Mouse (Mus musculus): ENCODE data around the gene Spg7. TPM values are rescaled to one million over a fixed set of nuclear protein-coding genes. Genes with fewer than 3 reads are reported as not detected.

Spg7 gene
- total and polyA plus RNA-seq, 3 experiments: 20.8 to 35.2 (median 26.1) TPM

DNA sequence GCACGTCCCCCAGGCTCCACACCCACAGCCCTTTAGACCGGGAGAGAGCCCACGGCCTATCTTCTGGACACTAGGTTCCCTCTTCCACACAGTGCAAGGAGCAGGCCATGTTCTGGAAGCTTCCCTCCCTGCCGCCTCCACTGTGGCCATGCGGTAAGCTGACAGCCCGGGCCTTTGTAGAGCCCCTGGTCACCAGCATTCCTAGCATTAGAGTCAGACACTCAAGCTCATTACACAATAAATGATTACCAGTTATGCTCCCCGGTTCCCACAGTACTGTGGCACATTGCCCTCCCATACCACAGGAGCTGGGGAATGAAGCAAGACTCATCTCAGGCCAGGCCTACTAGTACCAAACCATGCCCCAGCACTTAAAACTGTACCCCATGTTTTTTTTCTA, 14.3 kb upstream of the Spg7 start:
- H3K9ac ChIP-seq (ENCODE audit: insufficient read depth, low read depth): no peak overlapping the region
- peaks cover 12 to 32% of the 10 kb centered on the region in 2 experiments for H3K4me1 ChIP-seq (ENCODE audit: control insufficient read depth in 1 of 2, insufficient read depth in 2 of 2)
- dilution Hi-C loops (cut with MboI; ENCODE audit: extremely low pct_ligation_motif_present, extremely low pct_unique_long_range_greater_than_20kb, low sequenced_read_pairs) (no loop called here), in situ Hi-C loops (cut with MboI; ENCODE audit: low pct_ligation_motif_present, low pct_unique_long_range_greater_than_20kb, low sequenced_read_pairs) (no loop called here)
- H3K4me2 ChIP-seq (ENCODE audit: insufficient read depth, low read depth, poor library complexity, severe bottlenecking): no peak overlapping the region
- H3K9me3 ChIP-seq (replicated peaks; ENCODE audit: low read length): no peaks in the 10 kb centered on the region
- TF ChIP-seq CHD2 (IDR thresholded peaks at IDR 0.05; ENCODE audit: low read length) (no peak), UBTF (IDR thresholded peaks at IDR 0.05; ENCODE audit: low read depth, low read length) (no peak), GABPA (IDR thresholded peaks at IDR 0.05; ENCODE audit: insufficient replicate concordance, low read depth, low read length) (no peak), RAD21 (IDR thresholded peaks at IDR 0.05; ENCODE audit: low read depth, low read length) (no peak), KAT2A (IDR thresholded peaks at IDR 0.05; ENCODE audit: insufficient replicate concordance, low read length) (no peak)
- DNase-seq (ENCODE audit: extremely low read depth): no peak
- H3K27me3 ChIP-seq (replicated peaks): no peaks in the 10 kb centered on the region
- H3K27ac ChIP-seq (ENCODE audit: insufficient read depth, low read depth): no peak overlapping the region
- H3K4me3 ChIP-seq (replicated peaks in 1 of 3; ENCODE audit: low read depth in 2 of 3, low read length in 2 of 3, poor library complexity in 1 of 3): no peak overlapping the region
- peaks cover 8% of the 10 kb centered on the region; the same call in 1 of the 2 replicates for H3K79me2 ChIP-seq (replicated peaks; ENCODE audit: control insufficient read depth, extremely low read depth, insufficient read depth, poor library complexity, severe bottlenecking)
- H3K36me3 ChIP-seq (replicated peaks in 1 of 2; ENCODE audit: control insufficient read depth in 1 of 2, insufficient read depth in 1 of 2, low read length in 1 of 2): peaks cover 4 to 14% of the 10 kb centered on the region in 2 experiments

DNA sequence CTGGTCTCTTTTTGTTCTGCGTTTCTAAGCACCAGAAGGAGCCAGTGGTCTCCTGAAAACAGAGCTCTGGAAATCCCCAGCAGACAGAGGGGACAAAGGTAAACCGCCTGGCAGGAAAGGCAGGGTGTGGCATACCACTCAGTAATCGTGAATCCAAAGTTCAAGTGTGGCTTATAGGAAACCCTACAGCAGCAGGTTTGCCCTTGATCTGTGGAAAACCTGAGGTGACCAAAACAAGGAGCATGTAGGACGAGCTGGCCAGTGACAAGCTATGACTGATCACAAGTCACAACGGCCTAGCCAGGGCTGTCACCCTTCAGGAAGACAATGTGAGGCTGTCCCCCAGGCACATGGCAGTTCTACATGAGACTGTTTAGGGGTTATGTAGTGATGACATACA, 11.3 kb upstream of the Spg7 start:
- dilution Hi-C loops (cut with MboI; ENCODE audit: extremely low pct_ligation_motif_present, extremely low pct_unique_long_range_greater_than_20kb, low sequenced_read_pairs): no loop called here
- Histone ChIP-seq H3K4me2 (ENCODE audit: insufficient read depth, low read depth, poor library complexity, severe bottlenecking) (no peak overlapping the region), H3K27ac (ENCODE audit: insufficient read depth, low read depth) (no peak overlapping the region), H3K9ac (ENCODE audit: insufficient read depth, low read depth) (no peak overlapping the region), H3K27me3 (replicated peaks) (no peaks in the 10 kb centered on the region), H3K9me3 (replicated peaks; ENCODE audit: low read length) (no peaks in the 10 kb centered on the region), H3K36me3 (replicated peaks in 1 of 2; ENCODE audit: control insufficient read depth in 1 of 2, insufficient read depth in 1 of 2, low read length in 1 of 2) (no peaks in the 10 kb centered on the region), H3K79me2 (replicated peaks; ENCODE audit: control insufficient read depth, extremely low read depth, insufficient read depth, poor library complexity, severe bottlenecking) (no peaks in the 10 kb centered on the region), H3K4me3 (replicated peaks in 1 of 3; ENCODE audit: low read depth in 2 of 3, low read length in 2 of 3, poor library complexity in 1 of 3) (no peak overlapping the region), H3K4me1 (ENCODE audit: control insufficient read depth in 1 of 2, insufficient read depth in 2 of 2) (peaks cover 12 to 20% of the 10 kb centered on the region in 2 experiments)
- no peak for DNase-seq (ENCODE audit: extremely low read depth)
- no peak for TF ChIP-seq ELF1 (IDR thresholded peaks at IDR 0.05; ENCODE audit: low read depth, low read length)
- TF ChIP-seq TCF12 (IDR thresholded peaks at IDR 0.05; ENCODE audit: low read depth, low read length): no peak
- no peak for TF ChIP-seq E2F4 (IDR thresholded peaks at IDR 0.05; ENCODE audit: insufficient replicate concordance, low read depth, low read length)
- TF ChIP-seq PAX5 (IDR thresholded peaks at IDR 0.05; ENCODE audit: low read length): no peak
- TF ChIP-seq MEF2A (IDR thresholded peaks at IDR 0.05; ENCODE audit: borderline replicate concordance, low read depth, low read length): no peak
- TF ChIP-seq JUN (IDR thresholded peaks at IDR 0.05; ENCODE audit: insufficient read depth, low read depth, low read length): no peak
- no peak for TF ChIP-seq RCOR1 (conservative IDR thresholded peaks at IDR 0.05; ENCODE audit: low read depth, low read length)
- TF ChIP-seq CHD2 (IDR thresholded peaks at IDR 0.05; ENCODE audit: low read length): no peak
- TF ChIP-seq CTCF (conservative IDR thresholded peaks at IDR 0.05 in 1 of 2, IDR thresholded peaks at IDR 0.05 in 1 of 2; ENCODE audit: low read depth in 2 of 2, low read length in 2 of 2): no peak
- no peak for TF ChIP-seq POLR2A (IDR thresholded peaks at IDR 0.05; ENCODE audit: low read depth, low read length)
- no peak for TF ChIP-seq GABPA (IDR thresholded peaks at IDR 0.05; ENCODE audit: insufficient replicate concordance, low read depth, low read length)
- TF ChIP-seq ETS1 (conservative IDR thresholded peaks at IDR 0.05; ENCODE audit: low read depth, low read length): no peak
- in situ Hi-C loops (cut with MboI; ENCODE audit: low pct_ligation_motif_present, low pct_unique_long_range_greater_than_20kb, low sequenced_read_pairs): loop anchor here (10.0 kb wide), 1 partner anchor 147 kb away; no protein-coding TSS in a partner anchor

All from CH12.LX (cell line).